Mouse (Mus musculus): ENCODE measurements around the gene Ltf.
A peak's percentile ranks its signal among the peaks of the same experiment; 100 is the strongest.

DNA sequence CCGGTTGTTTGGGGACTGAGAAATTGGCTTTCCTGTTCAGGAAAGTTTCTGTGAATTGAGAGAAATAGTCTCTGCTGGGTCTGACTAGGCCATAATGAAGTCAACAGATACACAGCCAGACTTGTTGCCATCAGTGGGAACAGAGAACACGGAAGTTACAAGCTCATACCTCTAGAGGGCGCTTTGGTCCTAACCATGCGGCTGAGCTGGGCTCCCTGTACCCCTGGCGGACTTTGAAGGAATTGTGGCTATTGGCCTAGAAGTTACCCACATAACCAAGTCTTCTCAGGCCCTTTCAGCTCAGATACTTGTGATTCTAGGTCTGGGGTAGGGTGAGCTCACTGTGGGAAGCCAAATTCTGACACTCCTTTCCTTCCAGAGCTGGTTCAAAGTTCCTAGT lies 21.8 kb upstream of the Ltf start:
- TF ChIP-seq CTCF (IDR thresholded peaks at IDR 0.05; ENCODE audit: low read depth) (peak; percentile 100), EP300 (optimal IDR thresholded peaks at IDR 0.05) (no peak)
